Mouse (Mus musculus): ENCODE measurements around the gene Akap6.
A peak's percentile ranks its signal among the peaks of the same experiment; 100 is the strongest.

The Akap6 gene

GRCm38 (mm10) chr12:52849297-52849696 lies 150.1 kb downstream of the Akap6 start:
- no peak for DNase-seq (ENCODE audit: low spot score)

- DNase-seq (ENCODE audit: low spot score), result no peak
Measured at GRCm38 (mm10) chr12:52850332-52851036, 151.3 kb downstream of the Akap6 start.

- no peak for DNase-seq (ENCODE audit: low spot score)
Measured at GRCm38 (mm10) chr12:52851221-52851620, 152.0 kb downstream of the Akap6 start.

DNA sequence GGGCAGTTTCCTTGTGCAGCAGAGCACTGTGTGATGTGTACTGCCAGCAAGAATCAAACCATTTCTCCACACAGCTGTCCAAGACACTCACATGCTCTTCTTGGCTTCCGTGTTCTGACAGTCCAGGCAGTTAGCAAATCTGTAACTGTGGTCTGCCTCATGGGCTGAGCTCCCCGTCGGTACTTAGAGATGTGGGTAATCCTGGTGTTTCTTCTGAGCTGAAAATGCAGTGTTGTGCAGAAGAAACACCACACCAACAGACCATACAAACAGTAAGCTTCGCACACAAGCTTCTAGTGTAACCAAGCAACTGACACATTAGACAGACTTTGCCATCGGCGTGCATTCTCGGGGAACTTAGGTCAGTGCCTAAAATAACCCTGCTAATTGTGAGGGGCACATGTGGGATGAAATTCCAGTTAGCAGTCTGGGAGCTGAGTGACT lies 155.1 kb downstream of the Akap6 start:
- no peak for DNase-seq (ENCODE audit: low spot score)

DNA sequence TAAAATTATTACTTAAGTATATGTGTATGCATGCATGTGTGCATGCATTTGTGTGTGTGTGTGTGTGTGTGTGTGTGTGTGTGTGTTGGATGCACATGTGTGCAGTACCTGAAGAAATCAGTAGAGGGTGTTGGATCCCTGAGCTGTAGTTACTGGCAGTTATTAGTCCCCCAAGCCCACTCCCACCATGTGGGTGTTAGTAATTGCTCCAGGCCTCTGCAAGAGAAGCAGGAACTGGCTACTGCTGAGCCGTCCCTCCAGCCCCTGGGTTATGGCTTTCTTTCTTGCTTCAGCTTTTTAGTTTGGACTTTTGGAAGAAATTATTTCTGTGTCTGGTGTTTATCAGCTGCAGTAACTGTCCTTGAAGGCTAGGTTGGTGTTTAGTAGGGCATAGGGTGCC lies 156.9 kb downstream of the Akap6 start:
- no peak for DNase-seq (ENCODE audit: low spot score)

- DNase-seq (ENCODE audit: low spot score), result no peak
Measured at GRCm38 (mm10) chr12:52857306-52857705, 158.1 kb downstream of the Akap6 start.

GRCm38 (mm10) chr12:52861922-52862321 lies 162.7 kb downstream of the Akap6 start:
- no peak for DNase-seq (ENCODE audit: low spot score)

DNA sequence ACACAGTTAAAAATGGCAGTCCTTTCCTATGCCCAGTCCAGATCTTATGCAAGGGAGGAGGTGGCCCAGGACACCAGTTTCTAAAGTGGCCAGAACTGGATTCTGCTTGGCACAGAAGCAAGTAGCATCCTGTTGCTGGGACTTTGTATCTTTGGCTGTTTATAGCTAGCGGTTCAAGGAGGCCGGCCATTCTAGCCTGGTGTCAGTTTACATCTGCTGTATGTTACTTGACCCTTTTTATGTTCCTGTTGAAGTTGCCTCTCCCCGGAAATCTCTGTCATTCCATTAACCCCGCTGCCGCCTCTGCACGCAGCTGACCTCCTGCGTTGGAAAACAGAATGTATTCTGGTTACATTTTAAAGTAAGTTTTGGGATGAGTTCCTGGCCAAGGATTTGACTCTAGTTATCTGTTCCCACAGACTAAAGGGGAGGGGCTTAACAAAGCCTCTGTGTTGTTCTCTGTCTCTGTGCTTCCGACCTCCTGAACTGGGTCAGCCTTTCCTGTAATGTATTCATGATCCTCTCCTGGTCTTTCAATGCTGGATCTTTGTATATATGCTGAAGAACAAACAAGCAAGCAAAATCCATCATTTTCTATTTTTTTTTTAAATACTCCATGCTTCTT lies 168.9 kb downstream of the Akap6 start:
- no peak for DNase-seq (ENCODE audit: low spot score)

GRCm38 (mm10) chr12:52871604-52872003 lies 172.4 kb downstream of the Akap6 start:
- DNase-seq (ENCODE audit: low spot score), result no peak

DNA sequence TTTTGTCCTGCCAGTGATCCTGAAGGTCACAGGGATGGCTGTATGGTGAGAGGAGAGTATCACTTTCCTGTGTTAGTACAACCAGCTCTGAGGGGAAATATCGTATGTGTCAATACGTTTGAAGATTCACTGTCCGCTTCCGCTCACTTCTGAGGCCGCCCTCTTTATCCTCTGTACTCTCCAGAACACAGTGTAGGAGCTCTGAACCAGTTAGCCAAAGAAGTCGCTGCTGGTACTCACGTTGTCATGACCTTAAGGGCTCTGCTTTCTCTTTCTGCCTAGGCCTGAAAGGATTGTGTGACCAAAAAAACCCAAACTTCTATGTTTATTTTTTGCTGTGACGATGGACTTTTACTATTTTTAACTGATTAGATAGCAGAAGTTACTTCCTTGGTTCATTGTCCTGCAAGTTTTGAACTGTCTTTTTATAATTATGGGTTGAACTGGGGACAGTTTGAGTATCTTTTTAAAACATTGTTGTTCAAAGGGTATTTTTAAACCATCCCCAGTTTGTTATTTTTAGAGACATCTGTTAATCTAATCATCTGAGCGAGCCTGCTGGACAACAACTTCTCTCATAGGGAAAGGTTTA lies 175.2 kb downstream of the Akap6 start:
- no peak for DNase-seq (ENCODE audit: low spot score)

DNA sequence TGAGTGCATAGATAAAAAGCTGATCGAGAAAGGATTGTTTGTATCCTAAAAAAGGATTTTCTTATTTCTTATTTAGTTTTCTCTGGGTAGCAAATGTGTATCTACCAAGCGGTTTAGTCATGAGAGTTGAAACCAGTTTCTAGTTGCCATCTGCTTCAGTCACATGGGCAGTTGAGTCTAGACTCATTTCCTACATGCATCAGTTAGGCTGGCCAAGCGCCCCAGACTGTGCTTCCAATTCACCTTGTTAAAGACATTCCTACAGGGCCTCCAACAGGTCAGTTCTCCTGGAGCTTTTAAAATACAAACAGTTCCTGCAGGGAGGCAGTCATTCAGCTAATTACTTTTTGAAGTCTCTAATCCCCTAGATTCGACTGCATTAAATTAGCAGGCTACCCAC lies 176.9 kb downstream of the Akap6 start:
- DNase-seq (ENCODE audit: low spot score), result no peak

GRCm38 (mm10) chr12:52876978-52877769 lies 178.0 kb downstream of the Akap6 start:
- DNase-seq (ENCODE audit: low spot score), result no peak

DNA sequence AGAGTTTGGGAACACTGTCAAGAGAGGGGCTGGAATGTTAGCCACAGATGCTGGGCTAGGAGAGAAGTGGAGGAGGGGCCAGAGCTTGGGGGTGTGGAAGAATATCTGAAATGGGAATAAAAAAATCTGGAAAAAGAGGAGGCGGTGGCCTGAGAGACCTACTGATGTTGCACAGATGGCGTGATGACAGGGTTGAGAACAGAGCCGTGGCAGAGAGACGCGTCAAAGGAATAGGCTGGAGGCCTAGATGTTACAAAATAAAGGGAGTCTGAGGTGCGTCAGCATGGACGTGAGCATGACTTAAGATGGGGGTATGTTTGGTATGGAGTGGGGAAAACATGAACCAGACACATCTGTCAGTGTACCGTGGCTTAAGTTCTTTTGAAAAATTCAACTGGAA lies 180.1 kb downstream of the Akap6 start:
- DNase-seq (ENCODE audit: low spot score), result no peak

DNA sequence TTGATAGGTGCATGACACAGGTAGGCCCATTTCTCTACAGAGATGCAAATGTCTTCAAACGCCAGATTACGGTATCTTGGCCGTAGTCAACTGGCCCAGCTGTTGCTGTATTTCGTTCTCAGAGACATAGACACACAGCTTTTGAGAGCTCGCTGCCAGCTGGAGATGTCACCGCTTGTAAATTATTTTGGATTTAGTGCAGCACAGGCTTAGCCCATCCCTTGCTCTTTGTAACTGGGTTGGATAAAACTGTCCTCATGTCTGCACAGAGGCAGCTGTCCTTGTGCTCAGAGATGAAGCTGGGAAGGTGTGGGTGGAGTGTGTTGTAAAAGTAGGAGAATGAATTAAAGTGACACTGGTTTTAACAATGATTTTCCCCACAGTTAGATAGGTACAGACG lies 193.3 kb downstream of the Akap6 start:
- no peak for DNase-seq (ENCODE audit: low spot score)

- no peak for DNase-seq (ENCODE audit: low spot score)
Measured at GRCm38 (mm10) chr12:52893656-52894405, 194.6 kb downstream of the Akap6 start.

- DNase-seq (ENCODE audit: low spot score), result peak; percentile 68
Measured at GRCm38 (mm10) chr12:52895672-52896460, 196.7 kb downstream of the Akap6 start.

DNA sequence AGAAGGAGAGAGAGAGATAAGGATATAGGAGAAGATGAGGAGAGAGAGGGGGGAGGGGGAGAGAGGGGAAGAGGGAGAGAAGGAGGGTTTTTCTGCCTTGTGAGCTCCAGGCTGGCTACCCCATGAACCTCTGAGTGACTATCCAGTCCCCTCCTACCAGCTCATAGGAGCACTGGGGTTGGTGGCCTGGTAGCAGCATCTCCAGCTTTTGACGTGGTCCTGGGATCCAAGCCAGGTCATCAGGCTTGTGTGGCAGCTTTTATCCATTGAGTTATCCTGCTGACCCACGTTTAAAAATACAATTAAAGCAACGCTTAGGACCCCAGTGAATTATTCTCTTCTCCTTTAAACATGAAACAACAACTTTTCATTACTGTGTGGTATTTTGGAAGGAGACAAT lies 197.6 kb downstream of the Akap6 start:
- no peak for DNase-seq (ENCODE audit: low spot score)

DNA sequence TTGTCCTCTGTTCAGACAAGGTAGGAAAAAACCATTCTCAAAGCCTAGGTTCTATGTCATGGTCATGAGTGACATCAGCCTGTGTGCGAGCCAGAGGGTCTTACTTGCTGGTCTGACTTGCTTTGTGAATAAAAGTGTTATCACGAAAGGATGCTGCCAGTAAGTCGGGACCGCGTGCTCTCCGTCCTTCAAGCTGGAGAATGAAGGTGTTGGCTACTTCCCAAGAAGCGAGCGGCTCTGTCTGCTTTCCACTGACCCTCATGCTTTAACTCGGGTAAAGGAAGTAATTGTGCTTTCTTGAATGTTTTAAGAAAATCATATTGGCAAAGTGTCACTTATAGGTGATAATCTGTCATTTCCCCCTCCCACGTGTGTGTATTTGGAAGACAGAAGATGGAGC lies 198.9 kb downstream of the Akap6 start:
- DNase-seq (ENCODE audit: low spot score), result no peak

DNA sequence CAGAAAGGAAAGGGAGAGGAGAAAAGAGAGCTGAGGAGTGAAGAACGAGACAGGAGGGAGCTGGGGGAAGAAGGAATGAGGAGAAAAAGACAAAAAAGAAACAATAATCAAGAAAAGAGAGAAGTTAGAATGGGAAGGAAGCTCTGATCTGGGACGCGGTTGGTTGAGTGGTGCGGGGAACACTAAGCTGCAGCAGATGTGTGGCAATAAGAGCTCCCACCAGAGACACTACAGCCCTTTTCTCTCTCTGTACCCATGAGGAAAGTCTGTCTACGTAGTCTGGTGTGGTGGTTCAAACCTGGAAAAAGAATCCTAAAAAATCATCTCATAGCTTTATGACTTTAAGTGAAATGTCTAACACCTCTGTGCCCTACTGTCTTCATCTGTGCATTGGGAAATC lies 204.9 kb downstream of the Akap6 start:
- no peak for DNase-seq (ENCODE audit: low spot score)

GRCm38 (mm10) chr12:52908448-52909066 lies 209.4 kb downstream of the Akap6 start:
- no peak for DNase-seq (ENCODE audit: low spot score)

DNA sequence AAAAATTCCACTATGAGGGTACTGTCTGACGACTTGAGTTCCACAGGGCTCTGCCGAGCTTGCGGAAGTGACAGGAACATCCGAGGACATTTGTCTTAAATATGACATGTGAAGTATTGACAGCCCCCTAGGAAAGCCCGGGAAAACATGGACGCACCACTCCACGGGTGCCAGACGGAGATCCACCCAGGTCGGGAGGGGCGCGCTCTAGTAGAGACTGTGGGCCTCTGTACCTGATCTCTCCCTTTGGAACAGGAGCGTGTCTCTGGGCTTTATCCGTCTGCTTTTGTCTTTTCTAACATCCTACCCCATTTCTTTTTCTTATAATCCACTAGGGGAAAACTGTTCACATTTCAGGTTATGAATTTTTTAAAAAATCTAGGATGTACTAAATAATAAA lies 211.2 kb downstream of the Akap6 start:
- DNase-seq (ENCODE audit: low spot score), result no peak
